Mouse (Mus musculus): ENCODE data around the gene Rfx4. TPM values are rescaled to one million over a fixed set of nuclear protein-coding genes. Genes with fewer than 3 reads are reported as not detected.

The Rfx4 gene
- total RNA-seq (2023) = not detected

DNA sequence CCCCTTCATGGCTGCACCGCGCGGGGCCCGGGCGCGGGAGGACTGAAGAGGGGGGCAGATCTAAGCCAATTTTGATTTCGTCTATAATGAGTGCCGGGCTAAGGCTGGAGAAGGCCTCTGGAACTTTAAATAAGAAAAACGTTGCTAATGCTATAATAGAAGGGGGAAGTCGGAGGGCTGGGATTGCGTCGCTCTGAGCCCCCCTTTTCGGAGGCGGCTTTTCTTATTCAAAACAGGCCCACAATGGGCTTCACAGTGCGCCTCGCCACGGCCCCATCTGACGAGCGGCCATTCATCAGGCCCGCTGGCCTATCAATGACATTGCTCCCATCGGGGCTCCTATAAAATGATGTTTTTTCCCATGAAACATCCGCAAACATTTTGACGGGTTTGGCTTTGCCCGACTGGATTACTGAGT lies at the start of gene Rfx4:
TSS of gene Rfx4 (plus strand) at position 277 of the 418 bp plus-strand sequence.

DNA sequence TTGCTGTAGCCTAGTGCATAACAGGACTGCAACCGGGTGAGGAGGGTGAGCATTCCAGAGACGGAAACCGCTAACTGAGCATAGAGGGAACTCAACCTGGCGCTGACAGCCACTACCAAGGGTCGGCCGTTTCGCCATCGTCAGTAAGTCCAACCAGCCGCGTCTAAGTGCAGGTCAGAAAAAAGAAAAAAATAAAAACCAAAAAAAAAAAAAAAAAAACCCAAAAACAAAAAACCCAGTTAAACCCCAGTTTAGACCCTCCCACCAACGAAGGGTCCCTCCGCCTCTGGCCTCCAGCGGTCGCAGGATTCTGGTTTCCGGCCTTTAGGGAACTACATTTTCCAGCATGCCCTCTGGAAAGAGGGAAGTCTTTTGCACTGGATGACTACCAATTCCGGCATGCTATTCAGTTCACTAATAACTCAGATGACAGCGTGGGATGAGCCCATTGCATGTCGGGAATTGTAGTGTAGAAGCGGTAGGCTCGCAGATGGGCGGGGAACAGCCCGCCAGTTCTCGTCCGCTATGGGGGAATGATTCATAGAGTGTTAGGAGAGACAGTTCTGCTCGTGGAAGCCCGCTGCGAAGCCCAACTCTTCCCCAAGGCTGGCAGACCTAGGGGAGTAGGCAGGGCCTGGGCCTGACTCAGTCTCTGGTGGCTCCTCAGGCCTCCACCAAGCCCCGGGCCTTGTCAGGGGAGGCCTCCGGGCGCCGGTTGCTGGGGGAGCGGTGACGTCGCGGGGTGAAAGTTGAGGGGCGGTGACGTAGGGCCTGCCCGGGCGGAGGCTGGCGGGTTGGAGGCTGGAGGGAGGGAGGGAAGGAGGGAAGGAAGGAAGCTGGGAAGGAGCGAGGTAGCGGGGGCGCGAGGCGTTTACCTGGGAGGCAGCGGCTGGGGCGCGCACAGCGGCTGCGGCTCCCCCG lies 161.2 kb downstream of the Rfx4 start, which contains the start of gene Ric8b:
TSS of gene Ric8b (plus strand) at position 807 of the 921 bp plus-strand sequence.

Other genes with a start within 250 kb of the Rfx4 start
- 10 to 100 TPM; 12.5 to 16.5 TPM for gene Ckap4, start 222.0 kb upstream of the Rfx4 start, total RNA-seq (2023)
- 100 to 1,000 TPM; 115 to 135 TPM for gene Tcp11l2, start 179.4 kb upstream of the Rfx4 start, total RNA-seq (2023)
- 10 to 100 TPM; 38.2 to 42.7 TPM for gene Polr3b, start 133.8 kb upstream of the Rfx4 start, total RNA-seq (2023)
- 10 to 100 TPM; 33.0 to 37.2 TPM for gene Ric8b, start 161.6 kb downstream of the Rfx4 start, total RNA-seq (2023)

Data from B cell, adult 67 days (primary cell).